Mouse (Mus musculus) common myeloid progenitor, adult 5-6 weeks (primary cell): ENCODE measurements around the gene Dcst1. TPM values are rescaled to one million over a fixed set of nuclear protein-coding genes. Genes with fewer than 3 reads are reported as not detected.
A peak's percentile ranks its signal among the peaks of the same experiment; 100 is the strongest.

Experiments used
- ATAC-seq: replicated peaks from 2 replicates; pipeline ENCODE4 v1.8.0; 2016; ENCODE audit warnings: low read depth, mild to moderate bottlenecking, moderate TSS enrichment, inconsistent platforms; ENCODE audit not compliant: poor library complexity, severe bottlenecking
- total RNA-seq: library from RNA; stranded (forward); fragments of 200-1000, 187-1606 nt; gene quantifications from 2 replicates; pipeline ENCODE4 v1.2.3, GENCODE M21; 2017

Gene Dcst1
- total RNA-seq: 0.09 TPM in 1 of 2 replicates, not detected in the other

GRCm38 (mm10) chr3:89365153-89365485 is at the start of gene Dcst1:
Gene Dcst1, minus strand, starts transcription at chr3:89365253.
- no peak for ATAC-seq

- peak; percentile 100 for ATAC-seq
Measured at GRCm38 (mm10) chr3:89411490-89412393, 46.7 kb upstream of the Dcst1 start, which contains the start of gene Flad1. Gene Flad1, minus strand, starts transcription at chr3:89411870.

GRCm38 (mm10) chr3:89410864-89411263 is 45.8 kb upstream of the Dcst1 start:
- no peak for ATAC-seq

- ATAC-seq: no peak
Measured at GRCm38 (mm10) chr3:89409701-89410100, 44.6 kb upstream of the Dcst1 start.

GRCm38 (mm10) chr3:89408448-89408847 is 43.4 kb upstream of the Dcst1 start:
- ATAC-seq: no peak

- ATAC-seq: no peak
Measured at GRCm38 (mm10) chr3:89406887-89407286, 41.8 kb upstream of the Dcst1 start.

- ATAC-seq: no peak
Measured at GRCm38 (mm10) chr3:89402693-89403092, 37.6 kb upstream of the Dcst1 start, which contains the start of gene Lenep. Gene Lenep, minus strand, starts transcription at chr3:89402793.

- ATAC-seq: no peak
Measured at GRCm38 (mm10) chr3:89401329-89401728, 36.3 kb upstream of the Dcst1 start.

- no peak for ATAC-seq
Measured at GRCm38 (mm10) chr3:89396654-89397005, 31.6 kb upstream of the Dcst1 start.

- 0 out of 2 replicates have a peak, but pooled peaks have one; percentile 20 for ATAC-seq
Measured at GRCm38 (mm10) chr3:89395806-89396653, 31.0 kb upstream of the Dcst1 start.

GRCm38 (mm10) chr3:89395419-89395805 is 30.4 kb upstream of the Dcst1 start:
- ATAC-seq: no peak

GRCm38 (mm10) chr3:89394894-89395256 is 29.8 kb upstream of the Dcst1 start:
- ATAC-seq: peak; percentile 12

GRCm38 (mm10) chr3:89394006-89394893 is 29.2 kb upstream of the Dcst1 start, which contains the start of gene Zbtb7b:
Gene Zbtb7b, minus strand, starts transcription at chr3:89394776.
- peak; percentile 62 for ATAC-seq

GRCm38 (mm10) chr3:89393605-89394004 is 28.6 kb upstream of the Dcst1 start:
- peak; percentile 79 for ATAC-seq

- no peak for ATAC-seq
Measured at GRCm38 (mm10) chr3:89392871-89393311, 27.8 kb upstream of the Dcst1 start.

GRCm38 (mm10) chr3:89391663-89392511 is 26.8 kb upstream of the Dcst1 start:
- no peak for ATAC-seq

- no peak for ATAC-seq
Measured at GRCm38 (mm10) chr3:89390699-89391662, 25.9 kb upstream of the Dcst1 start.

- no peak for ATAC-seq
Measured at GRCm38 (mm10) chr3:89390111-89390515, 25.1 kb upstream of the Dcst1 start.
